Mouse (Mus musculus) CD8-positive naive resting alpha-beta T cell, adult 2 months (primary cell): ENCODE data around the gene Fam183b.
"Not testable (repeated sequence)": the region's sequence is repeated elsewhere in the genome, so short reads cannot be mapped to it uniquely, and the experiment has no call there.

ENCODE experiments used
- DNase-seq, 2 experiments: peaks; one replicate each; pipeline ENCODE4 v3.0.0; 2022; ENCODE audit warnings: low read depth in 2 of 2, low spot score in 2 of 2

Gene Fam183b

DNA sequence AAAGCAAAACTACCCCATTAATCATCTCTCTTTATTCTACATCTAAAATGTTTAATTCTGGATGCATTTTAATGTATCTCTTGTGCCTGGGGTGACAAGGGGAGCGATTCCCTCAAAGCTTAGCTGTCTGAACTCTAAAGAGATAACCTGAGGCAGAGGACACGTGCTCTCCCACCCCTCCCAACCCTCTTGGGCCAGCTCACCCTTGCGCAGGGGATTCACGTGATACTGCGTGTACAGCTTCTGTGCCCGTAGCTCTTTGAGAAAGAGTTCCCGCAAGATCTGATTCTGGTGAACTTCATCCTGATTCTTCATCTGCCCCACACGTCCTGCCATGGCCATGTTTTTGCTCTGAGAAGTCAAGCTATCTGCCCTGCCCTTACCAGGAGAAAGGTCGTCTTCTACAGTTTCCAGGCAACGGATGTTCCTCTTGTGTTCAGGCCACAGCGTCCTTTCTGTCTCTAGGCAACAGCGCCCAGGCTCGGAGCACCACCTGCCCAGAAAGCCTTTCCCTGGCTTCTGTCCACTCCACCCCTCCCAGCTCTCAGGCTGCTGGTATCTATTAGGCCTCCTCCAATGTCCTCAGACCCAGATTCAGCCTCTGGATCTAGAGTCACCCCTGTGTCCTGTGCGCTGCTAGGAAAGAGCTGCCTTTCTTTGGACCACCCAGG, at the start of gene Fam183b:
TSS of gene Fam183b (minus strand) at position 403 of the 671 bp plus-strand sequence.
- DNase-seq: no peak

- no peak for DNase-seq
Observed at GRCm38 (mm10) chr11:58849731-58850130, 48.0 kb upstream of the Fam183b start.

- DNase-seq: no peak
Observed at GRCm38 (mm10) chr11:58847636-58848035, 45.9 kb upstream of the Fam183b start.

- peak; percentile 88 to 93 for DNase-seq
Observed at GRCm38 (mm10) chr11:58846919-58847461, 45.2 kb upstream of the Fam183b start, which contains the start of gene Gm12258. TSS of gene Gm12258 (plus strand) at chr11:58847158.

GRCm38 (mm10) chr11:58838951-58839350, 37.2 kb upstream of the Fam183b start, which contains the start of gene Olfr311:
TSS of gene Olfr311 (plus strand) at chr11:58839251.
- not testable (repeated sequence) for DNase-seq

- peak in 1 of 2 experiments; percentile 0 for DNase-seq
Observed at GRCm38 (mm10) chr11:58832541-58832940, 30.8 kb upstream of the Fam183b start.

DNA sequence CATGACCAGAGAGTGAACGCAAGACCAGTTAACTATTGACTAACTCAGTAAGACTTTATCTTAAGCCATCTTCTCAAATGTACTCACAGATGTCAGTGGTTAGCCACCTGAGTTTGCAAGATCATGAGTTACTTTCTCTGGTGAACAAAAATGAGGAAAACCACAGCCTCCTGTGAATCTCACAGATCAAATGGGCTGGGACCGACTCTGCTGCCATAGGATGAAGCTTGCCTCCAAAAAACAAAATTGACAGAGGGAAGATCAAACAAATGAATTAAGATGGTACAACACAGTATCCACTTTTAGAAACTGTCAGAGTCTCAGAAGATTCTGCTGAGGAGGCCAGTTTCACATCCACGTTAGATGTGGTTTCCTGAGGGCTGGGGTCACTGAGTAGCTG, 28.0 kb upstream of the Fam183b start:
- DNase-seq: peak in 1 of 2 experiments; percentile 11

GRCm38 (mm10) chr11:58828937-58829336, 27.2 kb upstream of the Fam183b start, which contains the start of gene Olfr312:
TSS of gene Olfr312 (plus strand) at chr11:58829237.
- DNase-seq: not testable (repeated sequence)

- no peak for DNase-seq
Observed at GRCm38 (mm10) chr11:58815676-58816075, 13.9 kb upstream of the Fam183b start.

DNA sequence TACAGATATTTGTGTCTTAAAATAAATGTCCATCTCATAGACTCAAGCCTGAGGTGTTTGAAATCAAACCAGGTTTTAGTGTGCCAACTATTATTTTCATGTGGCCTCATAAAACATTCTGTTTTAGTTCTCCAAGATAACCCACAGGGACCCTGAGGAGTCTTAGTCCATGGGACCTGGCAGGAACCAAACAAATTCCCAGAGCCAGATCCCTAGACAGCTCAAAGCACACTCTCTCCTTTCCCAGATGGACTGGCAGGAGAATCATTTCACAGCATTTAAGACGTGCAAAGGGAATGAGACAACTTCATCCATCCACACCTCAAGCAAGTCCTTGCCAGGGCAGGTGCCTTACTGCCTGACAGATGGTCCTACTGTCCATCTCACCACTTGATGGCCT, 12.9 kb upstream of the Fam183b start, which contains the start of gene Olfr313:
TSS of gene Olfr313 (plus strand) at position 301 of the 400 bp plus-strand sequence.
- DNase-seq: not testable (repeated sequence)

- no peak for DNase-seq
Observed at GRCm38 (mm10) chr11:58812001-58812400, 10.2 kb upstream of the Fam183b start.

- no peak for DNase-seq
Observed at GRCm38 (mm10) chr11:58804393-58804792, 2.6 kb upstream of the Fam183b start.

- DNase-seq: no peak
Observed at GRCm38 (mm10) chr11:58803871-58804270, 2.1 kb upstream of the Fam183b start.

DNA sequence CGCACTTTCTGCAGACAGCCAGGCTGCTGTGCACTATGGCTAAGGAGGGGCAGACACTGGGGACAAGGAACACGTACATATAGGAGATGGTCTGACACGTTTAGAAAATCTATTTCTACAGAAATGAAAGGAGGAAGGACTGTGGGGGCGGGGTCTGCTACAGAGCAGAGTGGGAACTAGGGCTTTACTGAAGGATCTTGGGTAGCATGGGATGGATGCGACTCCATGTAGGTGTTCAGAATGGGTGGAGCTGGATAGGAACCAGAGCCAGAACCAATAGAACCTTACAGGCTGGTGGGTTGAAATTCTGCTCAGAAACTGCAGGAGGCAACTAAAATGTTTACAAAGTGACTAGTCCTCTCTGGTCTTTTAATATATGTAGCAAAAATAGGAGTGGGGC, 2.0 kb downstream of the Fam183b start:
- no peak for DNase-seq

GRCm38 (mm10) chr11:58796850-58797249, 4.9 kb downstream of the Fam183b start:
- no peak for DNase-seq

DNA sequence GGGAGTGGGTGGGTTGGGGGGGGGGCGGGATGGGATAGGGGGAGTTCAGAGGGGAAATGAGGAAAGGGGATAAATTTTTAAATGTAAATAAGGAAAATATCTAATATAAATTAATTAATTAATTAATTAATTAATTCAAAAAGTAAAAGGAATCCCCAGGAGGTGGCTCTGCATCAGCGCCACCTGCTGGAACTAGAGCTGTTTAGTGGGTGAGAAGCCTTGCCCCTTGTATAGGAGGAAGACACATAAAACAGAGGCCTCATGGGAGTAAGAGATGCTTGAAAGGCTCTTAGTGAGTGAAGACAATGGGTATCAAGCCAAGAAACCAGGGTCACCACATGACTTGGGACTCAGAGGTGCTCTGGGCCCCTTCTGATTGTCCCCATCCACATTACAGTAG, 5.9 kb downstream of the Fam183b start:
- no peak for DNase-seq

DNA sequence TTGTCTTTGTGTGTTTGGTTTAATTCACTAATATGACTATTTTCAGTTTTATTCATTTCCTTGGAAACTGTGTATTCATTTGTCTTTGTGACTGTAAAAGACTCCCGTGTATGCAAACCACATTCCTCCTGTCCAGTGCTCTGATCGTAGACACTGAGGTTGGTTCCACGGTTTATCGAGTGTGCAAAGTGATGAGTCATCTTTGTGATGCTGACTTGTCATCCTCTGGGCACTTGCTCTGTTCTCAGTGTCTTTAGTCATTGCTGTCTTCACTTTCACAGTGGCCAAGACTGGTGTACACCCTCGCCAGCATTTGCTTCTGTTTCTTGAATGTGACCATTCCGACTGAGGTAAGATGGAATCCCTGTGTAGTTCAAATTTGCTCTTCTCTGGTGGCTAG, 11.1 kb downstream of the Fam183b start:
- DNase-seq: no peak

GRCm38 (mm10) chr11:58790053-58790452, 11.7 kb downstream of the Fam183b start:
- no peak for DNase-seq

DNA sequence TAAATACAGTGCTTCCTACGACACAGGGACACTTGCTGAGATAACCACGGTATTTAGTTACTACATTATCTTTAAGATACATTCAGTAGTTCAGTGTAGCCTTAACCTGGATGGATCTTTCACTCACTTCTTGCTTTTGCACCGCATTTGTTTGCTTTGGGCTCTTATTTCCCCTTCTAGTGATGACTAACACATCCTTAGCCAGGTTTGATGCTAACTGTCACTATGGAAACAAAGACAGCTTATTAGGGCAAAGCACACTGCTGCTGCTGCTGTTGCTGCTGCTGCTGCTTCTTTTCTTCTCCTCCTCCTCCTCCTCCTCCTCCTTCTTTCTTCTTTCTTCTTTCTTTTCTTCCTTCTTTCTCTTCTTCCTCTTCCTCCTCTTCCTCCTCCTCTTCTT, 12.2 kb downstream of the Fam183b start:
- no peak for DNase-seq

DNA sequence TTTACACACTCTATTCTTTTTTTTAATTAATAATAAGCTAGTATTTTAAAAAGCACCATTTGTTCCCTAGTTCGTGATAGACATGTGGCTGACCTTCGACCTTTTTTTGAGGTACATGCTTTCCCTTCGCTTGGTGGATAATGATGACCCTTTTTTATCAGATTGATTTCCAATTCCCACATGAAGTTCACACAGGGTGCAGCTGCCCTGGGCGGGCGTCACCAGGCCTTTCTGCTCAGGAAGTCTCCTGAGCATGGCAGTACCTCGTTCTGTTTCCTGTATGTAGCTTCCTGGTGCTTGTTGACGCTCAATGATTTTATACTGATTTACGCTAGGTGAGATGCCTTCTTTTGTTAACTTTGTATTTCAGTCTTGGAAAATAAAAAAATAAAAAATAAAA, 13.4 kb downstream of the Fam183b start:
- no peak for DNase-seq

- DNase-seq: peak in 1 of 2 experiments; percentile 14
Observed at GRCm38 (mm10) chr11:58787651-58788050, 14.1 kb downstream of the Fam183b start.

DNA sequence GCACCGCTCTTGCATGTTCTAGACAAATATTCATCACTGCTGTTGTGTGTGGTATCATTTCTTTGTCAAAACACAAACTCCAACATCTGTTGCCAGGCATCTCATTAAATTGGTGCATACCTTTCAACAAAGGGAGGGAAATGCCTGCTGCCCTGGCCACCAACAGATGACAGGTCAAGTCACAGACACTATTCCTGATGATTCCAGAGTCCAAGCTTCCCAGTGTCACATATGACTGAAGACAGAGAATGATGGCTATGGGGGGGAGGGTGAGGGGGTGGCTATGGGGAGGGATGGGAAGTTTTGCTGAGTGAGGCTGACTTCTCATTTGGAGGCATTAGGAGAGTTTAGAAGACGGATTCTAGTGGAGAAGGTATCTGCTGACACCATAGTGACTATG, 17.6 kb downstream of the Fam183b start:
- no peak for DNase-seq
